Mouse (Mus musculus): ENCODE measurements around the gene Rgl1.
"Not testable (repeated sequence)": the region's sequence is repeated elsewhere in the genome, so short reads cannot be mapped to it uniquely, and the experiment has no call there.

The Rgl1 gene

DNA sequence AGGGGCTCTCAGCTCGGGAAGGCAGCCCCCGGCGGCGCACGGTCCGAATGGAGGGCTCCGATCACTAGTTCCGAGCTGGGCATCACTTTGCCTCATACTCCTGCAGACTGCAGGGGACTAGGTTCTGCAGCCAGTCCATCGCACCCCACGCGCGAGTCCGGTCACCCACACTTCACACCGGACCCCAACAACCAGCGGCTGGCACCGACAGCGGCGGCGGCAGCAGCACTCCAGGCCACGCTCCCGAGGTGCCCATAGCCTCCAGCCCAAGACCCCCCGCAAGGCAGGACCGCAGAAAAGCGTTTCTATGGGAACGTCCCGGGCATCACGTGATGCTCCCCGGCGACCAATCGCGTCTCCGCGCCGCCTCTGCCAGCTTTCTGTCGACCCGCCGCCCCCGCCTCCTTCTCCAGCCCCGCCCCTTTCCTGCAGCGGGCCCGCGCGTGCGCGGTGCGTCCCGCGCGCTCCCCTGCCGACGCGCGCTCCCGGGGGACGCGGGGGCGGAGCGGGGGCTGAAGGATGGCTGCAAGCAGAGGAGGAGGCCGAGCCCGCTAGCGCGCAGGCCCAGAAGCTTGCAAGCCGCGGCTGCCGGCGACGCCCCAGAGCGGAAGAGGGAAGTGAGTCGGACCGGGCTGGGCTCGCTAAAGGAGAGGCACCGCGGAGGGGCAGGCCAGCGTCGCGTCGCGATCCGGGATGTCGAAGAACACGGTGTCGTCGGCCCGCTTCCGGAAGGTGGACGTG lies at the start of gene Rgl1, which contains the start of gene Arpc5:
Rgl1 (minus strand) TSS at position 320 of the 741 bp plus-strand sequence.
Arpc5 (plus strand) TSS at position 511 of the 741 bp plus-strand sequence.
- DNase-seq = peak; percentile 98

DNA sequence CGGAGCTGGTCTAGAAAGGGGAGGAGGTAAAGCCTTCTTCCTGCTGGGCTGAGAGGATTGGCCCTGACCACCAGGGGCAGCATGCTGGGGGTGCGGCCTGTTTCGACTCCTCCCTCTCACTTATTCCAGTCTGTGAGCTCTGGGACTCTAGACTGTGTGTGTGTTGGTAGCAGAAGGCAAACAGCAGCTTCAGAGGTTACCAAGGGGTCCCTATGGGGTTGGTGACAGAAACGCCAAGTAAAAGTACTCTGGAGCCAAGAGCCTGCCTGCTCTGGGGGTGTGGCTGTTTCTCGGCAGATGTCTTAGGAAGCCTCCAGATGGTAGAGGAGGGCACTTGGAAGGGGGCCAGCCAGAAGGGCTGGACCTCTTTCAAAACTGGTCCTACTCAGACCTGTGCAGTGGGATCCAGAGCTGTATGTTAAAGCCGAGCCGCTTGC lies 49.1 kb upstream of the Rgl1 start:
- peak; percentile 90 for DNase-seq

DNA sequence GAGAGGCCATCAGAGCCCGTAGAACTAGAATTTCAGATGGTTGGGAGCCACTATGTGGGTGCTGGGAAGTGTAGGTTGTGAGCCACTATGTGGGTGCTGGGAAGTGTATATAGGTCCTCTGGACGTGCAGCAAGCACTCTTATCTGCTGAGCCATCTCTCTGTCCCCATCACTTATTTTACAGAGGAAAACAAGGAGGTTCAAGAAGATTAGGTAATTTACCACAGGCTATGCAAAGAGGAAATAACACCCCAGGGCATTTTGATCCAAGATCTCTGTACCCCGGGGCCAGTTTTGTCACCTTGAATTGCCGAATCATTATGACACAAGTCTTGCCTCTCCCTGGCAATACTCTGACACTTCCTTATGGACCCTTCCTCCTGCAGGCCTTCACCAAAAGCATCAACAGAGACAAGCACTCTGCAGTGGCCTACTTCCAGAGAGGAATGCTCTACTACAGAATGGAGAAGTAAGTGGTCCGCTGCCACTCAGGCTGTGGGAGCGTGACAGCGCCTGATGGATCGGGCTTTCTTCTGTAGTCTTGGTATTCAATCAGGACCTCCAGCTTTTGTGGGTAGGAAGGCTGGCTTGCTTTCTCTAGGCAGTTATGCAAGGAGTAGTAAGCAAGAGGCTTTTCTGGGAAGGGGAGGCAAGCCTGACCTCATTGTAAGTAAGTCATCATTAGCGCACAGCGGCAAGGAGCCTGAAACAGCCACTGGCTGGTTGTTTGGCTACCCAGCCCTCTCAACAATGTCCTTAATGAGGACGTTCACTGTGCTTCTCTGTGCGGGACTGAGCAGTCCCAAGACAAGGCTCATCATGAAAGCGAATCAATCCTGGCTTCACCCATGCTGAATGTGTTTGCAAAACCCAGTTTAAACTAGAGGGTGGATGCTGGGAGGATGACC lies 44.6 kb upstream of the Rgl1 start:
- DNase-seq = peak; percentile 68

DNA sequence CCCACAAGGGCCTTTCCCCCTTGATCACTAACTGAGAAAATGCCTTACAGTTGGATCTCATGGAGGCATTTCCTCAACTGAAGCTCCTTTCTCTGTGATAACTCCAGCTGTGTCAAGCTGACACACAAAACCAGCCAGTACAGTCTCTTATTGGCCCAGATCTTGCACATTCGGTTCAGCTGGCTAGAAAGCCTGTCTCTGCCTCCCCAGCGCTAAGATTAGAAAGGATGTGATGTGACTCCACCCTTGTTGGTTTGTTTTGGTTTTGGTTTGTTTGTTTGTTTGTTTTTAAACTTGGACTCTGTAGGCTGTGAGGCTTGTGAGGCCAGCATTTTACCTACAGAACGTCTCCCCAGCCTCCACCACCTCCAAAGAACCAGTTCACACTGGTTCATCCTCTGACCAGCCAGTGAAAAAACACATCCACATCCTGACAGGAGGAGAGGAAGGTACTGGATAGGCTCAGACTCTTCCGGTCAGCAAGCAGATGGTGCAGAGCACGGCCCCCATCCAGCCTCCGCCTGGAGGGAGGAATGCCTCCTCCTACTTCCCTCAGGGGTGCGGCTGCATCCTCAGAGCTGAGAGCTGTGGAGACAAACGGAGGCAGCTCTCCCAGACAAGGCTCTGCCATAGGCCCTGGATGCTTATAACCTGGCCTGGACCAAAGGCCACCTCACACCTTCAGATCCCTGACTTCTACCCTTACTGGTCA lies 43.5 kb upstream of the Rgl1 start:
- DNase-seq = peak; percentile 72

DNA sequence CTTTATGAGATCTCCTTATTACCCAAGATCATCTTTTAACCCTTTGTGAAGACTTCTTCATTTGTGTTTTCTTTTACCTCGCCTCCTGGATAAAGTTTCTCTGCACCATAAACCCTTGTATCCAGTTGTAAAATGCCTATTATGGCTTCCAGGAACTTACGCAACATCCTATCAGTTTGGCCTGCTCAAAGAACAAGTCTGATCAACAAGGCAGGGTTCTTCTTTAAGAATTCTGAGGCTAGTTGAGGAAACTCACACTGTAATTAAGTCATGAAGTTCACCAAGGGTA lies 42.2 kb upstream of the Rgl1 start:
- no peak for DNase-seq

DNA sequence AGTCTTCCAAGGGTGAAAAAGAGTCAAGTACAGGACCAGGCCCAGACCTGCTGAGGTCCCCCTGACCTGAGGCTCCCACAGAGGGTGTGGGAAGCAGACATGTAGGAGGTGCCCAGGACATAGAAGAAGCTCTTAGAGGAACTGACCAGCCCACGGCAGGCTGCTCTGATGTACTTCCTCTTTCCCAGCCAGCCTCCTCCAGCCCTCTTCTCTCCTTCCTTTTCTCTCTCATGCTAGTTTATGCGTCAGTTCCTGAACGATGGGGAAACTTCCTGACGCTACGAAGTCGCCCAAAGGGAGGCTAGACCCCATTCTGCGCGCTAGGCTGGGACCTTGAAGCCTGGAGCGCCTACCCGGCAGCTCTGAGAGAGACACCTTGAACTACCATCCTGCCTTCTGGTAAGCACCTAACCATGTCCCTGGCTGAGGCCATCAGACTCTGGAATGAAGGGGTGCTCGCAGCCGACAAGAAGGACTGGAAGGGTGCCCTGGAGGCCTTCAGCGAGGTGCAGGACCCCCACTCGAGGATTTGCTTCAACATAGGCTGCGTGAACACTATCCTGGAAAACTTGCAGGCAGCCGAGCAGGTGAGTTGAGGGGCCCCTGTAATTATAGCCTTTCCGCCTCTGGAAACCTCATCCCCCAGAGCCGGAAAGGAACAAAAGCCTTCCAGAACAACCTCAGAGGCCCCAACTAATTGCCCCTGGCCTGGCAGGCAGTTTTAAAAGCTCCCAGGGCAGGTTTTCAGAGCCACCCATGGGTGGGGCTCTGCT lies 41.7 kb upstream of the Rgl1 start:
- DNase-seq = no peak

DNA sequence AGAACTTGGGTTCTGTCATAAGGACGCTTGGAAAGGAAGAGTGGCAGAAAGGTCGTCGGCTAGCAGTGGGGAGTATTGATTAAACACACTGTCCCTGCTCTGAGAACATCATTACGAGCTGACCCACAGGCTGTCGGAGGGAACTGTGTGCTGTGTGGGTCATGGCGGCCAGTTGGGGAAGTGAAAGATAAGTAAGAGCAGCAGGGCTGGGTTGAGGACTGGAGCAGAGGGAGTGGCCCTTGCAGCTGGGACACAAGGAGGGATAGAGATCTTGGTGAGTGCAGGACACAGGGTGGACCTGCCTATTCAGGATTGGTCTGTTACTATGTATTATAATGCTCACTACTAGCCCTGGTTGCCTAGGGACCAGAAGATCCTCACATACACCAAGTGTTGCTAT lies 38.8 kb upstream of the Rgl1 start:
- no peak for DNase-seq

DNA sequence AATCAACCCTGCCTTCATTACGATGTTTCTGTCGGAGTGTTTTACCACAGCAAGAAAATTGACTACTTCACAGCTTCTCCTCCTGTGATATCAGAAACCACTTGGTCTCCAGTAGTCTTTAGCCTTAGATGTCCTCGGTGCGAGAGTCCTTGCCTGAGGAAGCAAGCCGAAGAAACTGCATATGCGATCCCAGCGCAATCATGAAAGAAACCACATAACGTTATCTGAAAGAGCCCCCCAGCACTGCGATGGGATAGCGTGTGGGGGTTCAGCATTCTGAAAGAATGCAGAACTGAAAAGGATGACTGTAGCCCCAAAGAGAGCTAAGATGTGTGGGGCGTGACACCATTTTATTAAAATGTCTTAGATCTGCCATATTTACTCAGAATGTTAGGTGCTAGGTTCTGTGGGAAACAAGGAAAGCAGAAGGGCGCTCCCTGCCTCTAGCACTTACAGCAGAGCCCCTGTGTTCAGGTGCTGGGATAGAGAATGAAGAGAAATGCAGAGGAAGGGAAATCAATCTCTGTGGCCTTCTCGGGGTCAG lies 34.6 kb upstream of the Rgl1 start:
- no peak for DNase-seq

DNA sequence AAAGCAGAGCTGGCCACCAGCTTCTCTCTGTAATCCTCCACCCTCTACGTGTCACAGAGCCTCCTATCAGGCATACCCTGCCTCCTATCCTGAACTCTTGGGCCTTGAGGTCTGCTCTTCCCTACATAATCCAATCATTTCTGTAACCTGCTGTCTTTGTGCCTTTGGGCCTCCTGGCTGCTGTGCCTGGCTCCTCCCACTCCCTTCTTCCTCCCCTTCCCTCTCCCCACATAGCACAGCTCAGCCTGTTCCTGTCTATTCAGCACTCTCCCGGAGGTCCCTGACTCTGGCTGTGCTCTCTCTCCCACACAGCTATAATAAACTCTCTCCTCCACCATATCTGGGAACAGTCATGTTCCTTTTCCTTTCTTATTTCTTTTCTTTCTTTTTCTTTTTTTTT lies 33.7 kb upstream of the Rgl1 start, which contains the start of gene Ncf2:
Ncf2 (plus strand) TSS at position 298 of the 400 bp plus-strand sequence.
- DNase-seq = peak; percentile 89

DNA sequence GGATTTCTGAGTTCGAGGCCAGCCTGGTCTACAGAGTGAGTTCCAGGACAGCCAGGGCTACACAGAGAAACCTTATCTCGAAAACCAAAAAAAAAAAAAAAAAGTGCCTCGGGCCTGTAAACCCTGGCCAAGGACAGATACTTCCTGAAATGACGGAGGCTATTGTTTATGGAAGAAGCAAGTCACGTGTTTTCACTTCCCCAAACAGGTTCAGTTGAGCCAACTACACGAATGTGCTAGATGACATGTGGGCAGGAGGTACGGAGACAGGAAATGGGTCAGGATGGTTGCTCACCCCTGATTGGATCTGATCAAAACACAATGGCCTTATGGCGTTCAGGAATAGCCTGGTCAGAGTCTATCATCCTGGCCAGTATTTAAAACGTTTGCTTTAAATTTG lies 32.0 kb upstream of the Rgl1 start:
- DNase-seq = no peak

DNA sequence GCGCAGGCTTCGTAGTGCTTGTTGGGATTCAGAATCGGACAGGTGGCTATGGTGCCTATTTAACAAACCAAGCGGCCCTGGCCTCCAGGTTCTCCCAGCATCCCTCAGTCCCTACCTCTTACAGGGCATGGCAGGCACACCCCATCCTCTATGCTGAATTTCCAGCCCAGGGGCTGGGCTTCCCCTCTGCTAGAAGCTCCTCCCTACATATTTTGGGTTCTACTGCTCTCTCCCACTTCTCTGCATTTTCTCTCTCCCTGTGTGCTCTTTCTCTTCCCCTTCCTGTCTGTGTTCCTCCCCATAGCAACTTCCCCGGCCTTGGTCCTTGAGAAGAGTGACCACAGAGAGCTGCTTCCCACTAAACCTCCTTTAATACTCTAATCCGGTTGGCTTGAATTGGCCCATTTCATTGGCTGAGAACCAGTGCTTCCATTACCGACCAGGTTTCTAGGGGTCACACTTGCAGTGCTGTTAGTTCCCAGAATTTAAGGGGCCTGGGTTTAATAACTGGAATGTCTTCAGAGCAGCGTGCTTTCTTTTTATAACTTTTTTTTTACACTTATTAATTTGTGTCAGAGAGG lies 30.6 kb upstream of the Rgl1 start:
- no peak for DNase-seq

DNA sequence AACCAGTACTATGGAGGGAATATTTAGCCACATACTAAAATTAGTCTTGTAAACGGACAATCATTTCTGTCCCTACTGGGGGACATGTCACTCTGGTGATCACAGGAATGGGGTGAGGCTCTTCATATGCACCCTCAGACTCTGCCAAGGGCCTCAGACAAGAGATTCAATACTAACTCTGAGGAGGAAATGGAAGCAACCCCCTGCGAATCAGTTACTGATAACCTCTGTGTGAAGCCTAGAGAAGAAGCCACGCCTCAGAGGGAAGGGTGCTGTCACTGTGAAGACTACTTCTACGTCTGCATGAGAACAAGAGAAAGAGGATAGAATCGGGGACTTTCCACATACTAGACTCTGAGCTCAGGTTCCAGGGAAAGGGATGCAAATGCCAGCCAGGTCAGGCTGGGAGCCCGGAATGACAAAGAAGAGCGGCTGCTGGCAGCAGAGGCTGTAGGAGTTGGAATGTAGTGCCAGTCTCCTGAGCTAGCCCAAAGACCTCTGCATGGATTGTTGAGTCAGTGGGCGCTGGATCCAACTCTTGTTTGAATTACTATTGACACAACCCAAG lies 29.6 kb upstream of the Rgl1 start:
- DNase-seq = no peak

DNA sequence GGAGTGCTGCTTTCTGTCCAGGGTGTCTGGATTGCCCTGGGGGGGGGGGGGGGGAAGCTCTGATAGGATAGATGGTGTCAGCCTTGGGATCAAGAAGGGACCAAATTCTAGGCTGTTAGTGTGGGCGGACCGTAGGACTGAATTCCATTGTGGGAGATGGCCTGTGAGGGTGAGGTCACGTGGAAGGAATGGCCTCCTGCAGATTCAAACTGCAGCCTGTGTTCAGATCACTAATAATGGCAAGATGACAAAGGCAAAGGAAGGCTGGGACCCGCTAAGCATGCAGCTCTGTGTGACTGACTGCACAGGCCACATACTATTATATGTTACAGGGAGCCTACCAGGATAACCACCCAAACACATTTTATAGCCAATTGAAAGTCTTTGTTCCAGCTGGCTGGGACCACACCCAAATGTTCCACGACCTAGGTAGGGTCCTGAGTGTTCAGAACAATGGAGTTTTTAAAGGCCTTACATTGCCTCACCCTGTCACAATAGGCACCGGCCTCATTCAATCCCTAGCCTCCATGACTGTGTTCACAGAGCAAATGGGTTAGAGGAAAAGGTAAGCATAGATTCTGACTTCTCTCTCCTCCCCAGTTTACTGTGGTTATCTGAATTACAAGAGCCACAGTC lies 27.5 kb upstream of the Rgl1 start:
- peak; percentile 82 for DNase-seq

DNA sequence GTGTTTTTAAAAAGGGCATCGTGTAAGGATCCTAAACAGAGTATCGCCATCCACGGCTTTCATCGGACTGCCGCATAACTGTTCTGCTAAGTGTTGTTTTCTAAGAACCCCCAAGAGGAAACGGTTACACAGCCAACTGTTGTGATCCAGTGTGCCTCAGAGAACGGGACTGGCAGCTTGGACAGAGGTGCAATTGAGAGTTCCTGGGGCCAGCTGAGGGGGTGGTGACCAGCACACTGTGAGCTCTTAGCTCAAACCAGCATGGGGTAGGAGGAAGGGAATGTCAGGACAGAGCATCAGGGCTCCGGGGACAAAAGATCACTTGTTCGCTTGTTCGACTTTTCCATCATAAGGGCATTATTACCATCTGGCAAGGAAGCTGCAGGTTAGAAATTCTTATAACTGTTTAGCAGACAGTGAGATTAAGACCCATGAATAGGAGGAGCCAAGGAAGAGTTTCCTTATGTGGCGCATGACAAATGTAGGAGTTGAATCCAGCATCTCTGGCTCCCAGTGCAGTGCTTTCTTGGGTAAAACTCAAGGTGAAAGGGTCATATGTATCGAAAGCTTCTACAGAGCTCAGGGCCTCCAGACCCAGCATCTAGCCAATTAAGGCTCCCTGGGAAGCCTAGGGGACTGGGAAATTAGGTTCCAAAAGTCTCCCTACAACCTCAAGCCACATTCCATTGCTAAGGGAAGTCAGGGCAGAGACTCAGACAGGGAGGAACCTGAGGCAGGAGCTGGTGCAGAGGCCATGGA lies 26.8 kb upstream of the Rgl1 start:
- peak; percentile 79 for DNase-seq

DNA sequence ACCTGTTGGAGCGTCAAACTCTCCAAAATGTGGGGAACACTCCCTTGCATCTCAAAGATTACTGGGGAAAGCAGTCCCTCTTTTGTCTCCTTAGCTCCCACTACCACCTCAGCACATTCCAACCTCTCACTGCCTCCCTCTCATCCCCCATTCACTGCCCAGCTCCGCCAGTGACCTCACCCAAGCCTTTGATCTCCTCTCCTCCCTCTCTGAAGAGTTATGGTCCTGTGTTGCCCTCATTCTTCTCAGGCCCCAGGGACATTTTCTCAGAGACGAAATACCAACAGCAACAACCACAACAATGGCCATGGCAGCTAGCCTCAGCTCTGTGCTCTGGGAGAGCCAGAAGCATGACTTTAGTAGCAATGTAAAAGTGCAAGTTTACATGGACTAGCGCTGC lies 25.1 kb upstream of the Rgl1 start:
- DNase-seq = peak; percentile 52

DNA sequence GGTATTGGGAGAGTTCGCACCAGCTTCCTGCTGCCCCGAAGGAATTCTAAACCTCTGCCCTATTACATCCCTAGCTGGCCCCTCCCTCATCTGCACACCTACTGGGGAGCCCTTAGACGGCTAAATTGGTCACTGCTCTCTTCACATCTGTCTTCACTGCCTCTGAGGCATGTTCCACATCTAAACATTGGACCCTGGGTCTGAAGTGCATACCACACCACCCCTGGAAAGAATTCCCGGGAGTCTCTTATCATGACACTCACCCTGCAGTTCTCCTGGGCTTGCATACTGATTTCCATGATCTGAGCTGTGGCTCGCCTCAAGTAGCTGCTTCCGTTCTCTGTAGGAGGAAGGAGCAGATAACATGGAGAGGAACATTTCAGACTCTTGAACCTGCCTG lies 24.7 kb upstream of the Rgl1 start:
- DNase-seq = no peak

DNA sequence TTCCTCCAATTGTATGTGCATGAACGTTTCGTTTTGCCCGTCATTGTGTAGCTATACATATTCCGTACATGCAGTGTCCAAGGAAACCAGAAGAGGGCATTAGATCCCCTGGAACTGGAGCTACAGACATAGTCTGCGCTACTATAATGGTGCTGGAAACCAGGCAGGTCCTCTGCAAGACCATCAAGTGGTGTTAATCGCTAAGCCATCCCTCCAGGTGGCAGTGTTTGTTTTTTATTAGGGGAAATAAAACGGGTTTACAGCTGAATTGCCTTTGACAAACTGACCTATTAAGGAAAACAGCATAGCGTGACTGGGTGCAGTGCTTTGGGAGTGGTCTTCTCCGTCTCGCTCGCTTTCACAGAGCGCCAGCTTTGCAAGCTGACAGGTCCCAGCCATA lies 24.1 kb upstream of the Rgl1 start:
- DNase-seq = peak; percentile 78

DNA sequence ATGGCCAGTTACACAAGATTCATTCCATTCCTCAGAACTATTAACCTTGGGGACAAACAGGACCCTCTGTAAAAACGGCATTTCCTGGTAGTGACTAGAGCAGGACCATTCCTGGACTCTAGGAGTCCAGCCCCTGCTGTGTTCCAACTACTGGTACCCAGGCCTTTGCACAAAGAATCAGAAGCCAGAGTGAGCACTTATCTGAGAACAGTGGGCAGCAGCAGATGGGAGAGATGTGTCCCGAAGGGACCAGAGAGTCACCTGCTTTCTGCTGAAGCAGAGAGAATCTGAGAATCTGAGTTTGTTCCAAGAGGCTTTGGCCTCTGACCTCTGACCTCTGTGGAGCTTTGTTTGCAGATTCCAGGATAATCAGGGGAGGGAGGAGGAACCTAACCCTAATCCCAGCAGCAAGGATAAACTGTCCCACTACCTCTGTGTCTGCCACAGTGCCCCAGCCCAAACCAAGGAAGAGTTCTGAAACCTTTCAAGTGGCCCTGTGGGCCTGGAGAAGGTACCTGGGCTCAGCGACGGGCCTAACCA lies 22.0 kb upstream of the Rgl1 start:
- no peak for DNase-seq

DNA sequence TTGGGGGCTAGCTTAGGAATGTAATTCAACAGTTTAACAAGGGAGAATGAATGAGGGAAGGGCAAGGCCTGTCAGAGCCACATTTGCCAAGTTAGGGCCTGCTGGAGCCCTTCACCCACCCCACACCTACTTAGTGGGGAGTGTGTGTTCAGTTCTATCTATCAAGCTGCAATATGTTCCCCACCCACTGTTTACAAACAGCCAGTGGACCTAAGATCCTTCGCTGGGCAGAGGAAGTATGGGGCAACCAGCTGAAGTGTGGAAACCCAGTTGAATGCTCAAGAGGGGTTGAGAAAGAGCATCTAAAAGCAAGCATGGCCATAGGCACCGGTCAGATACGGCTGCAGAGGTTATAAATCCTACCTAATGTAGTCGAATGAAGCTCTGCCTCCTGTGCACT lies 20.8 kb upstream of the Rgl1 start:
- no peak for DNase-seq

DNA sequence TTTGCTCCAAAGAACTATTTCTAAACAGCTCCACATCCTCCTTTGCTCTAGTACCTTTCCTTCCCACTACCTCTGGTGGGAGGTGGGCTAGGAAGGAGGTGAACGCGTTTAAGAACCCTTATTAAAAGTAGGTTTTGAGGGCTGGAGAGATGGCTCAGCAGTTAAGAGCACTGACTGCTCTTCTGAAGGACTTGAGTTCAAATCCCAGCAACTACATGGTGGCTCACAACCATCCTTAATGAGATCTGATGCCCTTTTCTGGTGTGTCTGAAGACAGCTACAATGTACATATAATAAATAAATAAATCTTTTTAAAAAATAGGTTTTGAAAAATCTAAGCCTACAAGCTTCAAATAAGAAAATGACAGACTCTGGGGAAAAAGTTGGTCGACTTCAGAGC lies 19.3 kb upstream of the Rgl1 start:
- not testable (repeated sequence) for DNase-seq

Data from retina, postnatal 1 day (tissue).